Mouse (Mus musculus): ENCODE measurements around the gene Llph.
"Not testable (repeated sequence)": the region's sequence is repeated elsewhere in the genome, so short reads cannot be mapped to it uniquely, and the experiment has no call there.

Gene Llph

GRCm38 (mm10) chr10:120226871-120227661 lies at the start of gene Llph:
TSS of gene Llph (plus strand) at chr10:120227070.
- DNase-seq (ENCODE audit: extremely low read depth, low read depth, low spot score), result no peak

- DNase-seq (ENCODE audit: extremely low read depth, low read depth, low spot score), result no peak
Measured at GRCm38 (mm10) chr10:120182887-120183286, 44.0 kb upstream of the Llph start.

GRCm38 (mm10) chr10:120183342-120183741 lies 43.5 kb upstream of the Llph start:
- DNase-seq (ENCODE audit: extremely low read depth, low read depth, low spot score), result no peak

GRCm38 (mm10) chr10:120188513-120188912 lies 38.4 kb upstream of the Llph start:
- no peak for DNase-seq (ENCODE audit: extremely low read depth, low read depth, low spot score)

- no peak for DNase-seq (ENCODE audit: extremely low read depth, low read depth, low spot score)
Measured at GRCm38 (mm10) chr10:120189276-120189675, 37.6 kb upstream of the Llph start.

GRCm38 (mm10) chr10:120189782-120190181 lies 37.1 kb upstream of the Llph start:
- DNase-seq (ENCODE audit: extremely low read depth, low read depth, low spot score), result no peak

GRCm38 (mm10) chr10:120191165-120191564 lies 35.7 kb upstream of the Llph start:
- no peak for DNase-seq (ENCODE audit: extremely low read depth, low read depth, low spot score)

- no peak for DNase-seq (ENCODE audit: extremely low read depth, low read depth, low spot score)
Measured at GRCm38 (mm10) chr10:120192278-120192677, 34.6 kb upstream of the Llph start.

GRCm38 (mm10) chr10:120193255-120193654 lies 33.6 kb upstream of the Llph start:
- no peak for DNase-seq (ENCODE audit: extremely low read depth, low read depth, low spot score)

- no peak for DNase-seq (ENCODE audit: extremely low read depth, low read depth, low spot score)
Measured at GRCm38 (mm10) chr10:120197061-120197835, 29.6 kb upstream of the Llph start.

GRCm38 (mm10) chr10:120201131-120201921 lies 25.5 kb upstream of the Llph start, which contains the start of gene Tmbim4:
TSS of gene Tmbim4 (plus strand) at chr10:120201590.
- no peak for DNase-seq (ENCODE audit: extremely low read depth, low read depth, low spot score)

GRCm38 (mm10) chr10:120201961-120202402 lies 24.9 kb upstream of the Llph start, which contains the start of gene Irak3:
TSS of gene Irak3 (minus strand) at chr10:120202130.
- no peak for DNase-seq (ENCODE audit: extremely low read depth, low read depth, low spot score)

GRCm38 (mm10) chr10:120202467-120203250 lies 24.2 kb upstream of the Llph start:
- DNase-seq (ENCODE audit: extremely low read depth, low read depth, low spot score), result no peak

GRCm38 (mm10) chr10:120204591-120205210 lies 22.2 kb upstream of the Llph start:
- DNase-seq (ENCODE audit: extremely low read depth, low read depth, low spot score), result no peak

- DNase-seq (ENCODE audit: extremely low read depth, low read depth, low spot score), result no peak
Measured at GRCm38 (mm10) chr10:120208015-120208414, 18.9 kb upstream of the Llph start.

GRCm38 (mm10) chr10:120208575-120209538 lies 18.0 kb upstream of the Llph start:
- no peak for DNase-seq (ENCODE audit: extremely low read depth, low read depth, low spot score)

- no peak for DNase-seq (ENCODE audit: extremely low read depth, low read depth, low spot score)
Measured at GRCm38 (mm10) chr10:120209539-120209925, 17.3 kb upstream of the Llph start.

GRCm38 (mm10) chr10:120210096-120210495 lies 16.8 kb upstream of the Llph start:
- no peak for DNase-seq (ENCODE audit: extremely low read depth, low read depth, low spot score)

- DNase-seq (ENCODE audit: extremely low read depth, low read depth, low spot score), result not testable (repeated sequence)
Measured at GRCm38 (mm10) chr10:120217099-120217498, 9.8 kb upstream of the Llph start.
